Mouse (Mus musculus) thymus, postnatal 36 days (tissue): Measurements from ENCODE around the gene Atg10.
"Not testable (repeated sequence)": the region's sequence is repeated elsewhere in the genome, so short reads cannot be mapped to it uniquely, and the experiment has no call there.

Source experiments
- DNase-seq, 2 experiments: peaks; one replicate each; pipeline ENCODE4 v3.0.0; 2022; ENCODE audit warnings: mixed read lengths in 2 of 2

Gene Atg10

GRCm38 (mm10) chr13:90928266-90928665 is 295.5 kb downstream of the Atg10 start:
- not testable (repeated sequence) for DNase-seq

- no peak for DNase-seq
Observed at GRCm38 (mm10) chr13:90926938-90927633, 296.7 kb downstream of the Atg10 start.

- DNase-seq = no peak
Observed at GRCm38 (mm10) chr13:90926125-90926765, 297.5 kb downstream of the Atg10 start.

GRCm38 (mm10) chr13:90925191-90925590 is 298.6 kb downstream of the Atg10 start:
- DNase-seq = no peak

GRCm38 (mm10) chr13:90924072-90924471 is 299.7 kb downstream of the Atg10 start:
- no peak for DNase-seq

- DNase-seq = not testable (repeated sequence)
Observed at GRCm38 (mm10) chr13:90923617-90924016, 300.2 kb downstream of the Atg10 start.

- DNase-seq = peak; percentile 89
Observed at GRCm38 (mm10) chr13:90922751-90923612, 300.8 kb downstream of the Atg10 start, which contains the start of gene Rps23. TSS of gene Rps23 (plus strand) at chr13:90922958.

- no peak for DNase-seq
Observed at GRCm38 (mm10) chr13:90914721-90915120, 309.0 kb downstream of the Atg10 start.

- DNase-seq = no peak
Observed at GRCm38 (mm10) chr13:90913675-90914192, 310.0 kb downstream of the Atg10 start.

- DNase-seq = no peak
Observed at GRCm38 (mm10) chr13:90912760-90913674, 310.8 kb downstream of the Atg10 start.

GRCm38 (mm10) chr13:90907376-90907775 is 316.4 kb downstream of the Atg10 start:
- no peak for DNase-seq

GRCm38 (mm10) chr13:90905176-90905575 is 318.6 kb downstream of the Atg10 start, which contains the start of gene Atp6ap1l:
TSS of gene Atp6ap1l (minus strand) at chr13:90905355.
- no peak for DNase-seq

GRCm38 (mm10) chr13:90896821-90897220 is 326.9 kb downstream of the Atg10 start:
- no peak for DNase-seq

- no peak for DNase-seq
Observed at GRCm38 (mm10) chr13:90896098-90896497, 327.7 kb downstream of the Atg10 start.

- no peak for DNase-seq
Observed at GRCm38 (mm10) chr13:90894819-90895218, 328.9 kb downstream of the Atg10 start.

- no peak for DNase-seq
Observed at GRCm38 (mm10) chr13:90890111-90890510, 333.7 kb downstream of the Atg10 start.

GRCm38 (mm10) chr13:90886568-90886983 is 337.2 kb downstream of the Atg10 start:
- DNase-seq = peak; percentile 43 to 55

- DNase-seq = no peak
Observed at GRCm38 (mm10) chr13:90885856-90886532, 337.8 kb downstream of the Atg10 start.
